Mouse (Mus musculus): ENCODE results near the gene Erc1. TPM values are rescaled to one million over a fixed set of nuclear protein-coding genes. Genes with fewer than 3 reads are reported as not detected.
"Not testable (repeated sequence)": the region's sequence is repeated elsewhere in the genome, so short reads cannot be mapped to it uniquely, and the experiment has no call there.

The Erc1 gene
- polyA plus RNA-seq, 1 experiment from 2014 or later: 65.3 TPM

- no peak for ATAC-seq (ENCODE audit: low FRiP score, low TSS enrichment)
- no peaks in the 10 kb centered on the region for H3K36me3 ChIP-seq (ENCODE audit: control insufficient read depth, insufficient read depth, low read length)
- WGBS: 82% methylated on average over 3 of the region's 3 CpGs
- no peak overlapping the region for H3K4me2 ChIP-seq (ENCODE audit: low read length)
- H3K27me3 ChIP-seq (ENCODE audit: control insufficient read depth, insufficient read depth, low read length): no peaks in the 10 kb centered on the region
- H3K9ac ChIP-seq (replicated peaks; ENCODE audit: low read length): no peak overlapping the region
- no peak overlapping the region for H3K27ac ChIP-seq (replicated peaks; ENCODE audit: low read depth, low read length)
- H3K9me3 ChIP-seq (ENCODE audit: control insufficient read depth, low read length): no peaks in the 10 kb centered on the region
- H3K4me1 ChIP-seq (ENCODE audit: control insufficient read depth, insufficient read depth, low read length): no peaks in the 10 kb centered on the region
- H3K4me3 ChIP-seq (replicated peaks; ENCODE audit: low read depth, low read length): no peak overlapping the region
- DNase-seq: no peak
Measured at GRCm38 (mm10) chr6:119669746-119670145, 178.2 kb downstream of the Erc1 start.

DNA sequence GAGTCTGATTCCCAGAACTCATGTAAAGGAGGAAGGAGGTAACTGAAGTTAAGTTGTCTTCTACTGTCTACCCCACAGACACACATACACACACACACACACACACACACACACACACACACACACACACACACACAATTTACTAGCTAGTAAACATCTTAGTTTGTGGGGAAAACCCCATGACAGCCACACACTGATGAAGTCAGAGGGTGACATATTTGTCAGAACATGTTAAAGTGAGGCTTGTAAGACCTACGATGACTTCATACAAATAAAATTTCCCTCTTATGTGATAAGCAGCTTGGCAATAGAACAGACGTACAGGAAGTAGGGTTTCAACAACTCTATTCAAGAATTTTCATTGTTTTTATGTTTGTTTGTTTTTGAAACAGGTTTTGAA, 185.0 kb downstream of the Erc1 start:
- WGBS: 85% methylated on average over 2 of the region's 2 CpGs
- H3K4me2 ChIP-seq (ENCODE audit: low read length): no peak overlapping the region

DNA sequence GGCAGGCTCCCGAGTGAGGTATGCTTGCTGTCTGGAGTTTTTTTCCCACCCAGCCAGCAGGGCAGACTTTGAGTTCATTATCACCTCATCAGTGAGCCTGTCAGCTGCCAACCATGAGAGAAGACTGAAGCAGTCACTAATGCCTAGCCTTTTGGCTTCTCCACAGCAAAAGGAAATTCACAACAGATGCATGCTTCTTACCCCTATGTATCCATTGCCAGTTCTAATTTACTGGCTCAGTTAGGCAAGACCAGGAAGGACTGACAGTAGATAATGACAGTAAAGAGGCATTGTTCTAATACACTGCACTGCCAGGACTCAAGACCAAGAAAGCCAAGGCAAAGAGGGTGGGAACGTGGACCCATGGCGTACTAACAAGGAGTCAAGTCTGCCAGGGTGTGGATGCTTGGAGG, 186.9 kb downstream of the Erc1 start:
- ATAC-seq (ENCODE audit: low FRiP score, low TSS enrichment) (no peak), DNase-seq (no peak)
- Histone ChIP-seq H3K27me3 (ENCODE audit: control insufficient read depth, insufficient read depth, low read length) (no peaks in the 10 kb centered on the region), H3K36me3 (ENCODE audit: control insufficient read depth, insufficient read depth, low read length) (no peaks in the 10 kb centered on the region), H3K9ac (replicated peaks; ENCODE audit: low read length) (no peak overlapping the region), H3K9me3 (ENCODE audit: control insufficient read depth, low read length) (no peaks in the 10 kb centered on the region), H3K4me1 (ENCODE audit: control insufficient read depth, insufficient read depth, low read length) (no peaks in the 10 kb centered on the region), H3K4me2 (ENCODE audit: low read length) (no peak overlapping the region), H3K4me3 (replicated peaks; ENCODE audit: low read depth, low read length) (no peak overlapping the region), H3K27ac (replicated peaks; ENCODE audit: low read depth, low read length) (no peak overlapping the region)
- WGBS: 80% methylated on average over 3 of the region's 3 CpGs

More for the DNA sequence above, 185.0 kb downstream of the Erc1 start:
- ATAC-seq (ENCODE audit: low FRiP score, low TSS enrichment) (no peak), DNase-seq (no peak)
- Histone ChIP-seq H3K4me1 (ENCODE audit: control insufficient read depth, insufficient read depth, low read length) (no peaks in the 10 kb centered on the region), H3K27ac (replicated peaks; ENCODE audit: low read depth, low read length) (no peak overlapping the region), H3K9me3 (ENCODE audit: control insufficient read depth, low read length) (no peaks in the 10 kb centered on the region), H3K4me3 (replicated peaks; ENCODE audit: low read depth, low read length) (no peak overlapping the region), H3K36me3 (ENCODE audit: control insufficient read depth, insufficient read depth, low read length) (no peaks in the 10 kb centered on the region), H3K27me3 (ENCODE audit: control insufficient read depth, insufficient read depth, low read length) (no peaks in the 10 kb centered on the region), H3K9ac (replicated peaks; ENCODE audit: low read length) (no peak overlapping the region)

GRCm38 (mm10) chr6:119658441-119658840, 189.5 kb downstream of the Erc1 start:
- no peak for DNase-seq
- Histone ChIP-seq H3K36me3 (ENCODE audit: control insufficient read depth, insufficient read depth, low read length) (no peaks in the 10 kb centered on the region), H3K4me1 (ENCODE audit: control insufficient read depth, insufficient read depth, low read length) (no peaks in the 10 kb centered on the region), H3K9ac (replicated peaks; ENCODE audit: low read length) (no peak overlapping the region), H3K9me3 (ENCODE audit: control insufficient read depth, low read length) (no peaks in the 10 kb centered on the region), H3K27ac (replicated peaks; ENCODE audit: low read depth, low read length) (no peak overlapping the region), H3K4me2 (ENCODE audit: low read length) (no peak overlapping the region), H3K4me3 (replicated peaks; ENCODE audit: low read depth, low read length) (no peak overlapping the region), H3K27me3 (ENCODE audit: control insufficient read depth, insufficient read depth, low read length) (no peaks in the 10 kb centered on the region)
- WGBS: 100% methylated on average over 2 of the region's 2 CpGs
- ATAC-seq (ENCODE audit: low FRiP score, low TSS enrichment): no peak

GRCm38 (mm10) chr6:119657418-119658178, 190.4 kb downstream of the Erc1 start:
- H3K9ac ChIP-seq (replicated peaks; ENCODE audit: low read length): no peak overlapping the region
- H3K27ac ChIP-seq (replicated peaks; ENCODE audit: low read depth, low read length): no peak overlapping the region
- no peak overlapping the region for H3K4me3 ChIP-seq (replicated peaks; ENCODE audit: low read depth, low read length)
- no peaks in the 10 kb centered on the region for H3K36me3 ChIP-seq (ENCODE audit: control insufficient read depth, insufficient read depth, low read length)
- no peaks in the 10 kb centered on the region for H3K4me1 ChIP-seq (ENCODE audit: control insufficient read depth, insufficient read depth, low read length)
- H3K4me2 ChIP-seq (ENCODE audit: low read length): no peak overlapping the region
- H3K9me3 ChIP-seq (ENCODE audit: control insufficient read depth, low read length): no peaks in the 10 kb centered on the region
- DNase-seq: no peak
- no peaks in the 10 kb centered on the region for H3K27me3 ChIP-seq (ENCODE audit: control insufficient read depth, insufficient read depth, low read length)
- WGBS: 94% methylated on average over 7 of the region's 7 CpGs
- ATAC-seq (ENCODE audit: low FRiP score, low TSS enrichment): no peak

GRCm38 (mm10) chr6:119654777-119655176, 193.2 kb downstream of the Erc1 start:
- not testable (repeated sequence) for H3K9ac ChIP-seq (replicated peaks; ENCODE audit: low read length); ATAC-seq (ENCODE audit: low FRiP score, low TSS enrichment); H3K4me2 ChIP-seq (ENCODE audit: low read length); H3K27me3 ChIP-seq (ENCODE audit: control insufficient read depth, insufficient read depth, low read length); H3K4me3 ChIP-seq (replicated peaks; ENCODE audit: low read depth, low read length); DNase-seq; H3K4me1 ChIP-seq (ENCODE audit: control insufficient read depth, insufficient read depth, low read length); H3K9me3 ChIP-seq (ENCODE audit: control insufficient read depth, low read length); H3K27ac ChIP-seq (replicated peaks; ENCODE audit: low read depth, low read length); H3K36me3 ChIP-seq (ENCODE audit: control insufficient read depth, insufficient read depth, low read length)
- 96% methylated on average over 2 of the region's 2 CpGs for WGBS

DNA sequence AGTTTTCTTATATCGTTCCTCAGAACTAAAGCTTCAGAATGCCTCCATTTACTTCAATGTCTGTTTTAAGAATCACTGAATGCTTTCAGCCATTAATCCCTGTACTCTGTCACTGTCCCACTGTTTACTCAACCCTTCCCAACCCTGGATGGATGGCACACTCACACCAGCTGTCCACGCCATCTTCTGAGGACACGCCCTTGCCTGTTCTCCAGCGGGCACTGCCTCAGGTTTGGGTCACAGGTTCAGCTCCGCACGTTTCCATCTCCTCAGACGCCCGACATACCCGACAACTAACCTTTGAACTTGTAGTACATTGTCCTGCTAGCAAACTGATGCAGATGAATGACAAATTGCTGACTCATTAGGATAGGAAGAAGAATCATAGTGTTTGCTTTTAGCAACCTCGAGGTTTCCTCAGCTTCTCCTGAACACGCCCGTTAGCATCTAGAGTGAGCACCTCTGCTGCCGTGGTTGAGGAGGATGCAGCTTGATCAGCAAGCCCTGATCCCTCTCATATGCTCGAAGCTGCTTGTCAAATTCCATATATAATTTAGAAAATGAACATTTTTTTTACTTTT, 204.0 kb downstream of the Erc1 start:
- no peak for ATAC-seq (ENCODE audit: low FRiP score, low TSS enrichment)
- no peak overlapping the region for H3K27ac ChIP-seq (replicated peaks; ENCODE audit: low read depth, low read length)
- no peak for DNase-seq
- H3K36me3 ChIP-seq (ENCODE audit: control insufficient read depth, insufficient read depth, low read length): no peaks in the 10 kb centered on the region
- no peaks in the 10 kb centered on the region for H3K9me3 ChIP-seq (ENCODE audit: control insufficient read depth, low read length)
- H3K9ac ChIP-seq (replicated peaks; ENCODE audit: low read length): no peak overlapping the region
- H3K4me3 ChIP-seq (replicated peaks; ENCODE audit: low read depth, low read length): no peak overlapping the region
- H3K27me3 ChIP-seq (ENCODE audit: control insufficient read depth, insufficient read depth, low read length): no peaks in the 10 kb centered on the region
- H3K4me2 ChIP-seq (ENCODE audit: low read length): no peak overlapping the region
- H3K4me1 ChIP-seq (ENCODE audit: control insufficient read depth, insufficient read depth, low read length): no peaks in the 10 kb centered on the region
- WGBS: 86% methylated on average over 14 of the region's 14 CpGs

DNA sequence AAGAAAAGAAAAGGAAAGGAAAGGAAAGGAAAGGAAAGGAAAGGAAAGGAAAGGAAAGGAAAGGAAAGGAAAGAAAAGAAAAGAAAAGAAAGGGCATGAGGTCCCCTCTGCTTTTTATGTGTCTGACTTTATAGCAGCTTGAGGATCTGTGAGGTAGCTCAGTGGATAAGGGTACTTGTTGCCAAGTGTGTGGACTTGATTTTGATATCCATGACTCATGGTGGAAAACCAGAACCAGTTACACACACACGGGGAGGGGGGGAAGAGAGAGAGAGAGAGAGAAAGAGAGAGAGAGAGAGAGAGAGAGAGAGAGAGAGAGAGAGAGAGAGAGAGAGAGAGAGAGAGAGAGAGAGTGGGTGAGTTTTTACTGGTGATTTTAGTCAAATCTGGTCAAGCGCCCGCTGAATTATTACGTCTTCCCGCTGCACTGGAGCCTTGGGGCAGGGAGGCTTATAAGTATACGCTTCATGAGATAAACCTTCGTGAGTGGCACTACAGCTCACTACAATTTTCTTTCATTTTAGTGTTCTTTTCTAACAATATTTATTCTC, 204.7 kb downstream of the Erc1 start:
- no peak overlapping the region for H3K4me2 ChIP-seq (ENCODE audit: low read length)
- no peak for DNase-seq
- no peak for ATAC-seq (ENCODE audit: low FRiP score, low TSS enrichment)
- H3K4me1 ChIP-seq (ENCODE audit: control insufficient read depth, insufficient read depth, low read length): no peaks in the 10 kb centered on the region
- H3K27me3 ChIP-seq (ENCODE audit: control insufficient read depth, insufficient read depth, low read length): no peaks in the 10 kb centered on the region
- H3K36me3 ChIP-seq (ENCODE audit: control insufficient read depth, insufficient read depth, low read length): no peaks in the 10 kb centered on the region
- no peak overlapping the region for H3K9ac ChIP-seq (replicated peaks; ENCODE audit: low read length)
- no peak overlapping the region for H3K27ac ChIP-seq (replicated peaks; ENCODE audit: low read depth, low read length)
- WGBS: 98% methylated on average over 7 of the region's 7 CpGs
- H3K9me3 ChIP-seq (ENCODE audit: control insufficient read depth, low read length): no peaks in the 10 kb centered on the region
- no peak overlapping the region for H3K4me3 ChIP-seq (replicated peaks; ENCODE audit: low read depth, low read length)

- no peak overlapping the region for H3K4me3 ChIP-seq (replicated peaks; ENCODE audit: low read depth, low read length)
- H3K4me1 ChIP-seq (ENCODE audit: control insufficient read depth, insufficient read depth, low read length): no peaks in the 10 kb centered on the region
- no peaks in the 10 kb centered on the region for H3K9me3 ChIP-seq (ENCODE audit: control insufficient read depth, low read length)
- H3K27ac ChIP-seq (replicated peaks; ENCODE audit: low read depth, low read length): no peak overlapping the region
- no peaks in the 10 kb centered on the region for H3K27me3 ChIP-seq (ENCODE audit: control insufficient read depth, insufficient read depth, low read length)
- no peak overlapping the region for H3K4me2 ChIP-seq (ENCODE audit: low read length)
- ATAC-seq (ENCODE audit: low FRiP score, low TSS enrichment) (no peak), DNase-seq (no peak)
- 94% methylated on average over 2 of the region's 2 CpGs for WGBS
- H3K36me3 ChIP-seq (ENCODE audit: control insufficient read depth, insufficient read depth, low read length): no peaks in the 10 kb centered on the region
- no peak overlapping the region for H3K9ac ChIP-seq (replicated peaks; ENCODE audit: low read length)
Measured at GRCm38 (mm10) chr6:119642718-119643117, 205.2 kb downstream of the Erc1 start.

All from midbrain, embryonic 14.5 days (tissue).